In the genomic region with DNA sequence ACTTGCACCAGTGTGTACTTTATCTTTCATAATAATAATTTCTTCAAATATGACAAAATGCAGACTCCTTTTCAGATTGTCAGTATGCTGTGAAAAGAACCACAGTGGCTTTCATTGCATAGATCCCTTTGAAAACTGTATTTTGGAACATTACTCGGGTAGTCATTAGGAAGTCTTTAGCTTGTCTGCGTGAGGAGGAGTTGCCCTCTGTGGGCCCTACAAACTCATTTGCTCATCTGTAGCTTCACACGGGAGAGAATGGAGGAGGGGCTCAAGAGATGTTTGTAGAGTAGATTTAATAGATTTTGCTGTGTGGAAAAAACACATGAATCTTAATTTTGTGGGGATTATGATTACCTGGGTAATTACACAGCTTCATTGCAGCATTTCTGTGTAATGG, we compare ENCODE assay signal across 8 mouse cellular contexts. TPM values are rescaled to one million over a fixed set of nuclear protein-coding genes. Genes with fewer than 3 reads are reported as not detected.
DNase-seq lines count a peak whose midpoint lies in the region; ATAC-seq and TF ChIP-seq lines count a peak whose summit lies in the region.

No protein-coding gene starts in this region.

- ATAC-seq in neural tube, embryonic 11.5 days (ENCODE audit: insufficient read depth, low FRiP score, low TSS enrichment) = no peak
- ATAC-seq in limb, embryonic 13.5 days (ENCODE audit: low FRiP score, low read depth) = no peak
- ATAC-seq in stomach, postnatal 0 days (ENCODE audit: low FRiP score, low TSS enrichment) = no peak
- ATAC-seq in granulocyte monocyte progenitor cell, adult 5-6 weeks (replicated peaks; ENCODE audit: poor library complexity, severe bottlenecking) = no peak

- peak; percentile 31 for DNase-seq in adrenal gland, adult 2 months
- no peak for DNase-seq in adrenal gland, adult 8-10 months
- DNase-seq in neural tube, embryonic 11.5 days (ENCODE audit: low spot score) = no peak
- DNase-seq in neural tube, embryonic 10.5 days (ENCODE audit: extremely low spot score, low spot score) = no peak
- DNase-seq in stomach, postnatal 0 days (ENCODE audit: low spot score) = no peak
- no peak for DNase-seq in spleen, postnatal 14 days (ENCODE audit: low spot score in 2 of 2)

- WGBS in neural tube, embryonic 11.5 days = under 1% methylated on average over 3 of the region's 3 CpGs
- 1% methylated on average over 3 of the region's 3 CpGs for WGBS in limb, embryonic 13.5 days
- WGBS in stomach, postnatal 0 days = 11% methylated on average over 3 of the region's 3 CpGs

- no peak overlapping the region; the same call in 1 of the 2 replicates for H3K9ac ChIP-seq in neural tube, embryonic 11.5 days (ENCODE audit: low read length)
- H3K9ac ChIP-seq in limb, embryonic 13.5 days = peak overlapping the region; percentile 99
- H3K9ac ChIP-seq in stomach, postnatal 0 days (ENCODE audit: low read length) = peak overlapping the region; percentile 98; the same call in 1 of the 2 replicates

- no peak for TF ChIP-seq CTCF in stomach, postnatal 0 days (IDR thresholded peaks at IDR 0.05; ENCODE audit: low read depth)

- peak overlapping the region; percentile 97 for H3K4me3 ChIP-seq in neural tube, embryonic 11.5 days (ENCODE audit: low read depth, low read length)
- H3K4me3 ChIP-seq in limb, embryonic 13.5 days = peak overlapping the region; percentile 95
- peak overlapping the region; percentile 95 for H3K4me3 ChIP-seq in stomach, postnatal 0 days (ENCODE audit: low read depth, low read length)

- H3K27ac ChIP-seq in neural tube, embryonic 11.5 days (ENCODE audit: low read depth, low read length) = no peak overlapping the region
- no peak overlapping the region for H3K27ac ChIP-seq in limb, embryonic 13.5 days
- H3K27ac ChIP-seq in stomach, postnatal 0 days (replicated peaks) = no peak overlapping the region

- no peaks in the 10 kb centered on the region for H3K36me3 ChIP-seq in neural tube, embryonic 11.5 days (ENCODE audit: control insufficient read depth, insufficient read depth, low read length)
- no peaks in the 10 kb centered on the region for H3K36me3 ChIP-seq in limb, embryonic 13.5 days
- H3K36me3 ChIP-seq in stomach, postnatal 0 days (ENCODE audit: control insufficient read depth, insufficient read depth, low read length) = no peaks in the 10 kb centered on the region

- peaks cover 2% of the 10 kb centered on the region; the same call in 1 of the 2 replicates for H3K4me1 ChIP-seq in neural tube, embryonic 11.5 days (ENCODE audit: control insufficient read depth, insufficient read depth, low read length)
- peaks cover 35% of the 10 kb centered on the region for H3K4me1 ChIP-seq in limb, embryonic 13.5 days
- H3K4me1 ChIP-seq in stomach, postnatal 0 days (replicated peaks; ENCODE audit: control insufficient read depth, insufficient read depth) = no peaks in the 10 kb centered on the region

- TF ChIP-seq EP300 in stomach, postnatal 0 days (optimal IDR thresholded peaks at IDR 0.05) = no peak

- peak overlapping the region; percentile 61 for H3K4me2 ChIP-seq in neural tube, embryonic 11.5 days (ENCODE audit: low read depth)
- H3K4me2 ChIP-seq in limb, embryonic 13.5 days (replicated peaks) = peak overlapping the region; percentile 80
- H3K4me2 ChIP-seq in stomach, postnatal 0 days (replicated peaks; ENCODE audit: low read depth) = peak overlapping the region; percentile 67

- no peaks in the 10 kb centered on the region for H3K27me3 ChIP-seq in neural tube, embryonic 11.5 days (ENCODE audit: control insufficient read depth, insufficient read depth, low read length)
- no peaks in the 10 kb centered on the region for H3K27me3 ChIP-seq in limb, embryonic 13.5 days
- no peaks in the 10 kb centered on the region for H3K27me3 ChIP-seq in stomach, postnatal 0 days (ENCODE audit: control insufficient read depth, insufficient read depth, low read length)

- no peaks in the 10 kb centered on the region for H3K9me3 ChIP-seq in neural tube, embryonic 11.5 days (ENCODE audit: control insufficient read depth, low read length)
- no peaks in the 10 kb centered on the region for H3K9me3 ChIP-seq in limb, embryonic 13.5 days
- H3K9me3 ChIP-seq in stomach, postnatal 0 days (ENCODE audit: control insufficient read depth, low read length) = no peaks in the 10 kb centered on the region

RNA-seq across cellular contexts. Expression of a gene that starts 2.6 kb away (rescaled TPM):
- 100 to 1,000 TPM; 110 to 120 TPM for total RNA-seq in adrenal gland, adult 2 months (2021)
- 6.2 and 8.4 TPM in 2 replicates for polyA plus RNA-seq in adrenal gland, adult 2 months (2012; rRNA removed)
- total RNA-seq in adrenal gland, adult 8-10 months (2022) = 100 to 1,000 TPM; 112 to 126 (median 123) TPM
- 193 and 194 TPM in 2 replicates for polyA plus RNA-seq in neural tube, embryonic 11.5 days (2014; fragmentation: Nextera tagmentation; extraction: Ambion mirVana)
- 148 and 149 TPM in 2 replicates for polyA plus RNA-seq in limb, embryonic 13.5 days (2015; fragmentation: Nextera tagmentation; extraction: Ambion mirVana)
- 40.9 and 52.7 TPM in 2 replicates for polyA plus RNA-seq in stomach, postnatal 0 days (2015; fragmentation: Nextera tagmentation; extraction: Ambion mirVana)
- 76.5 and 83.0 TPM in 2 replicates for total RNA-seq in granulocyte monocyte progenitor cell, adult 5-6 weeks (2014; fragmentation: Nextera tagmentation)
- total RNA-seq in granulocyte monocyte progenitor cell, adult 5-6 weeks (2017) = 178 and 213 TPM in 2 replicates
